ENCODE assay signal across 8 mouse cellular contexts in genomic region chr12:80574825-80575371, GRCm38 (mm10). TPM values are rescaled to one million over a fixed set of nuclear protein-coding genes. Genes with fewer than 3 reads are reported as not detected.
DNase-seq lines count a peak whose midpoint lies in the region; ATAC-seq and TF ChIP-seq lines count a peak whose summit lies in the region.

No protein-coding gene starts in this region.

- no peaks in the 10 kb centered on the region for H3K36me3 ChIP-seq in heart, embryonic 14.5 days (ENCODE audit: control insufficient read depth, insufficient read depth, low read length)
- H3K36me3 ChIP-seq in limb, embryonic 12.5 days: no peaks in the 10 kb centered on the region

- TF ChIP-seq POLR2A in brain, embryonic 14.5 days (IDR thresholded peaks at IDR 0.05; ENCODE audit: borderline replicate concordance, extremely low read depth, insufficient read depth, insufficient read length, poor library complexity, severe bottlenecking): no peak

- H3K9ac ChIP-seq in heart, embryonic 14.5 days (ENCODE audit: low read length): peak overlapping the region; percentile 47; the same call in 1 of the 2 replicates
- H3K9ac ChIP-seq in limb, embryonic 12.5 days (replicated peaks): no peak overlapping the region

- H3K4me1 ChIP-seq in heart, embryonic 14.5 days (ENCODE audit: control insufficient read depth in 2 of 2, insufficient read depth in 2 of 2, low read length in 2 of 2): peaks cover 18 to 20% of the 10 kb centered on the region in 2 experiments
- peaks cover 10% of the 10 kb centered on the region for H3K4me1 ChIP-seq in limb, embryonic 12.5 days (replicated peaks)

- ATAC-seq in heart, embryonic 14.5 days (ENCODE audit: insufficient number of reproducible peaks, insufficient read depth, low FRiP score, low read depth): no peak; the same call in 1 of the 2 replicates
- no peak for ATAC-seq in limb, embryonic 12.5 days (ENCODE audit: insufficient number of reproducible peaks, insufficient read depth, low FRiP score, low TSS enrichment, low read depth)

- DNase-seq in gastrocnemius, postnatal 25 days: peak; percentile 23
- DNase-seq in gastrocnemius, adult 18-20 months (ENCODE audit: low spot score): no peak
- peak; percentile 39 for DNase-seq in brain, embryonic 14.5 days (ENCODE audit: low read depth)
- no peak for DNase-seq in cerebellum, adult 8-10 months
- DNase-seq in urinary bladder, postnatal 14 days (ENCODE audit: low spot score): no peak
- no peak for DNase-seq in urinary bladder, postnatal 4 days (ENCODE audit: low spot score in 2 of 2)

- peak overlapping the region; percentile 20 to 69 for H3K27ac ChIP-seq in heart, embryonic 14.5 days (replicated peaks in 1 of 2; ENCODE audit: control insufficient read depth in 1 of 2, insufficient read depth in 1 of 2, low read depth in 2 of 2, low read length in 2 of 2)
- no peak overlapping the region for H3K27ac ChIP-seq in limb, embryonic 12.5 days

- no peaks in the 10 kb centered on the region for H3K27me3 ChIP-seq in heart, embryonic 14.5 days (ENCODE audit: control insufficient read depth, insufficient read depth, low read length)
- peaks cover 4% of the 10 kb centered on the region; the same call in 1 of the 2 replicates for H3K27me3 ChIP-seq in limb, embryonic 12.5 days

- no peaks in the 10 kb centered on the region for H3K9me3 ChIP-seq in heart, embryonic 14.5 days (ENCODE audit: control insufficient read depth, low read length)
- no peaks in the 10 kb centered on the region for H3K9me3 ChIP-seq in limb, embryonic 12.5 days

- H3K4me3 ChIP-seq in heart, embryonic 14.5 days (ENCODE audit: control insufficient read depth in 1 of 2, insufficient read depth in 1 of 2, low read depth in 1 of 2, low read length in 2 of 2): peak overlapping the region in 1 of 2 experiments; percentile 18; a peak in 1 of 4 replicates
- H3K4me3 ChIP-seq in limb, embryonic 12.5 days (replicated peaks): no peak overlapping the region

- TF ChIP-seq CTCF in brain, embryonic 14.5 days (IDR thresholded peaks at IDR 0.05; ENCODE audit: borderline replicate concordance, extremely low read depth, insufficient read depth, insufficient read length): no peak

- WGBS in heart, embryonic 14.5 days: 9% methylated on average over 15 of the region's 15 CpGs
- WGBS in limb, embryonic 12.5 days: 20% methylated on average over 15 of the region's 15 CpGs

- peak overlapping the region; percentile 57 for H3K4me2 ChIP-seq in heart, embryonic 14.5 days (ENCODE audit: low read length)
- peak overlapping the region; percentile 25 for H3K4me2 ChIP-seq in limb, embryonic 12.5 days

RNA-seq across cellular contexts. Expression of gene Galnt16, which starts 56.8 kb away (rescaled TPM):
- total RNA-seq in gastrocnemius, postnatal 25 days (2021): 1 to 10 TPM; 3.9 to 6.0 TPM
- total RNA-seq in gastrocnemius, adult 18-20 months (2021): 1 to 10 TPM; 3.0 TPM
- polyA plus RNA-seq in brain, embryonic 14.5 days (2012; rRNA removed): 13.2 and 28.1 TPM in 2 replicates
- 2.1 and 2.4 TPM in 2 replicates for polyA plus RNA-seq in heart, embryonic 14.5 days (2014; fragmentation: Nextera tagmentation; extraction: Ambion mirVana)
- polyA plus RNA-seq in limb, embryonic 12.5 days (2016; fragmentation: Nextera tagmentation; extraction: Ambion mirVana): 8.9 and 10.7 TPM in 2 replicates

Comparison
In these comparisons a context has a peak if more than half of its experiments do, and no peak if none do; other contexts are left out.
1. DNase-seq: peak in gastrocnemius, postnatal 25 days (single experiment) and brain, embryonic 14.5 days (single experiment); none in gastrocnemius, adult 18-20 months (single experiment), cerebellum, adult 8-10 months (single experiment), urinary bladder, postnatal 14 days (single experiment) and urinary bladder, postnatal 4 days (0 of 2).